Mouse (Mus musculus) neutrophil, adult 5-6 weeks (primary cell): ENCODE data around the gene Glis3. TPM values are rescaled to one million over a fixed set of nuclear protein-coding genes. Genes with fewer than 3 reads are reported as not detected.

Source experiments
- ATAC-seq: fragments of 151-379, 151-347 bp; 2 replicates; pipeline ENCODE4 v1.8.0; 2017; ENCODE audit warnings: mild to moderate bottlenecking, moderate TSS enrichment; ENCODE audit not compliant: insufficient number of reproducible peaks, poor library complexity, low FRiP score, severe bottlenecking; ENCODE audit errors: extremely low read depth
- total RNA-seq: library from RNA; stranded (forward); fragments of 200-1000 nt; gene quantifications from 2 replicates; pipeline ENCODE4 v1.2.3, GENCODE M21; 2017

The Glis3 gene
- total RNA-seq: 1.2 and 3.1 TPM in 2 replicates

DNA sequence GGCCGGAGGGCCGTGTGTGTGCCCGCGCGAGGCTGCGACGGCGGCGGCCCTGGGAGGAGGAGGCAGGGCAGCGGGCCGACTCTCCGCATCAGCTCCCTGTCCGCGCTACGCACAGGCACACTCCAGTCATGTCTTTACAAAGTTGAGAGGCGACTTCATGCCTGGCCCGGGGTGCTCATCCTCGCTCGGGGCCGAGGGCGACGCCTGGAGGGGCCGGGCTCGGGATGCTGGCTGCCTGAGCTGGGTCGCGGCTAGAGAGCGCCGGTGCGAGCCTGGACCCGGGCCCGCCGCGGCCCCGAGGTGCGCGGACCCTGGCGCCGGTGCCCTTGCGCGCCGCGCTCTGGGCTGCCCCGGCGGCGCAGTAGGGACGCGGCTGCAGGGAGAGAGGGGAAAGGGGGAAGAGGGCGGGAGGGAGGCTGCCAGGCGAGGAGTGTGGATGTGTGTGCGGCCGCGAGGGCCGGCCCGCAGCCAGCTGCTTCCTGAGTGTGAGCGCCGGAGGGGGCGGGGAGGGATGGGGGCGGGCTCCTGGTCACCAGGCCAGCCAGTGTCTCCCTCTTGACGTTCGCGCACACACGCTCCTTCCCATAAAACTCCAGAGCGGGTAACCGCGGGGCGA is at the start of gene Glis3:
Gene Glis3 (minus strand): TSS at position 302 of the 616 bp plus-strand sequence.
- ATAC-seq: no peak

DNA sequence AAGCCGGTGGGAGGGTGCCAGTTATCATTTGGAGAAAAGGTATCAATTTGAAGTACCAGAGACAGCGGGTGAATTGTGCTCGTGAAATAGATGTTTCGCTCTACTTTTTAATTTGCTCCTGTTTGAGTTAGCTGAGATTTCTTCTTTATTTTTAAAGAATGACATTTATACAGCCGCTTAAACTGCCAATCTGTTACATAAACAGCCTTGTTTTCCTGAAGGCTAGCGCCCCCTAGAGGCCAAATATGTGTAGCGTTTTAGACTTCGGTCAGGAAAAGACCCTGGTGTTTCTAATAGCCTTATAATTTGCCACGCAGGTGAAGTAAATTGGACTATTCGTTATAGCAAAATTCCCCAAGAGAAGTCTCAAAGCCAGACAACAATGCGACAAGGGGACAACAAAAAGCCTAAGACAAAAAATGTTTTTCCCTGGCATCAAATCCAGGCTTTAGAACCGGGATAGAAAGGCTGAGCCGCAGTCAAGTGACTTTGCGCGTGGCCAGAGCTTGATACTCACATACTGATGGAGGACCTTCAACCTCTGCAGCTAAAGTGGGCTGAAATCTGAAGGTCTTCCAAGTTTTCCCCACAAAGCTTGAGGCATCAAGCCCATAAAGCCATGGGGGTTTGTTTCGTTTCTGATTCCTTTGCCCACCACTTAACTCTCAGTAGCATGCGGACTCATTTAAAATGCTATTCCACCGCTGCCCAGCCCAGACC is 46.4 kb upstream of the Glis3 start:
- no peak for ATAC-seq

DNA sequence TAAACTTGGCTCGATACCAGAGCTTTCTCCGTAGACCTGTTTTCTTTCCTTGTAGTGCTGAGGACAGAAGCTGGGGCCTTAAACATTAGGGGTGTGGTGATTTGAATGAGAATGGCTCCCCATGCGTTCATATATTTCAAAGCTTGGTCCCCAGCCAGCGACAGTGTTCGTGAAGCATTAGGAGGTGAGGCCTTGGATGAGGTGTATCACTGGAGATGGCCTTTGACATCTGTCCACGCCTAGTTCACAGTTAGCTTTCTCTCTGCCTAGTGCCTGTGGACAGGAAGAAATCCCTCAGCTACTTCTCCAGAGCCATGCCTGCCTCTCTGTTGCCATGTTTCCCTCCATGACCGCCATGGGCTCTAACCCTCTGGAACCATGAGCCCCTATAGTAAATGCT is 44.8 kb upstream of the Glis3 start:
- no peak for ATAC-seq

DNA sequence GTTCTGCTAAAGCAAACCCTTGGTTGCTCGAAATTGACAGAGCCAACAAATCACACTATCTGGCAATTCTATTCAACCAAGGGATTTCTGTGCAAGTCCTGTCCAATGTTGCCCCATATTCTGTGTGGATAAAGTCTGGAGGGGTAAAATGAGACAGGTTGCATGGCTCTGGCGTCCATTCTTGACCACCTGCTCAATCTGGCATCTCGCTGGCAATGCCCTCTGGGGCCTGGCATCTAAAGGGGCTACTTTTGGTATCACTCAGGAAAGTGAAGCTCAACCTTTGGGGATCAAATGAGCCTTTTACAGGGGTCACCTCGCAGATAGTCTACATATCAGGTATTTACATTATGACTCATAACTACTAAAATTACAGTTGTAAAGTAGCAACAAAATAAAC is 42.7 kb upstream of the Glis3 start:
- no peak for ATAC-seq

DNA sequence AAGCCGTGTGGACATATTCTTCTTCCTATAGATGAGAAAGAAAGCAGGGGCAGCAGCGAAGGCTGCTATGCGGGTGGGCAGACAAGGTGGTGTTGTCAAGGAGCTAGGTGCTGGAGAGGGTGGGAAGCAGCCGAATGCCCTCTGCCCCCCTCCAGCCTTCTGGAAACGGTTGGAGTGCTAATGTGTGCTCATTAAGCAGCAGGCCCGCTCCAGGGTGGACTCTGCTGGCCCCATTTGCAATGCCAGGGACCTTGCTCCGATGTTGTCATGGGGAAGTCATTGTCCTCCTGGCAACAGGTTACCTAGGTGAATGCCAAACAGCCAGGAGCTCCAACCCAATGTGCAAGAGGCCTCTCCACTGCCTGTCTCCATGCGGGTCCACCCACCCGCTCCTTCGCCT is 42.0 kb upstream of the Glis3 start:
- ATAC-seq: no peak

DNA sequence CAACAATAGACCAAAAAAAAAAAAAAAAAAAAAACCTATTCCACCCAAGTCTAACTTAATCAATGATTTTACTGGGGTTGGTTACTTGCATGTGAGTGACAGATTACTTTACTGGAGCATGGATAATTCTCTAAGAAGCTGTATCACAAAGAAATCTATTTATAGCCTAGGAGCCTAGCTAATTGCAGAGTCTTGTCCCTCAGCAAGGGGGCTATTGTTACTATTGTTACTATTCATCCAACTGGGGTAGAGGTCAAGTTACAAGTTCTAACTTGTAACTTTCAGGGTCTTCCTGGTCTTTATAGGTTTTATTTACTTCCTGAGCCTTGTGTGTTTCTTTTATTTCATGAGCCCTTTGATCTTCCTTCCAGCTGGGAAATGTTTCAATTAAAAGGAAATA is 40.1 kb upstream of the Glis3 start:
- no peak for ATAC-seq

DNA sequence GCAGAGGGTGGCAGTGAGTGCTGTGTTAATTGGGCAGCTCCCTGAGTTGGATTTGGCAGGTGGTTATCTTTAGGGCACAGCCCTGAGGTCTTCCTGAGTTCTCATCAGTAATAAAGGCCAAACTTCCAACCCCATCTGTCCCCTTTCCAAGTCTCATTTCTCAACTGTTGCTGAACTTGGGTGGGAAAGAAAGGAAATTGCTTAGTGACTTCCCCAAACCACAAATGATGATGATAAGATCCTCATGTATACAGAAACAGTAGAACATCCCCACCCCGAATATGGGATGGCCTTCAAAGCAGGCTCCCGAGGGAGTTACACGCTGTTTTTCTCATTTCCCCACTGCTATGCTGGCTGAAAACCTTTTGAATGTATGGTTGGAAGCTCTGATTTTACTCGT is 34.8 kb upstream of the Glis3 start:
- no peak for ATAC-seq

DNA sequence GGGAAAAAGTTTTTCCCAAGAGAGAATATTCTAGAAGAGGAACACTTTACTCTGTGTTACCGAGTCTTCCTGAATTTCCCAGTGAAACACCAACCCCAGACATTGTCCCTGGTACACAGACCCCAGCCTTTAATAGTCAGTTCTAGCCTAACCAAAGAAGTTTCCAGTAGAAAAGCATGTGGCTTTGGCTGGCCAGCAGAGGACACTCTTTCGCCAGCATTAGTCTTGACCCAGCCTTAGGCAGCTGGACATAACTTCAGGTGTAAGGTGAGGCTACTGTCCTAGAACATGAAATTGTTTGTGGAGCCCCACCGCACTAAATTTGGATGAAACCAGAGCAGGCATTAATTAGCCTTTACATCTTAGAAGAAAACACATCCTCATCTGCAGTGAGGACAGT is 17.8 kb upstream of the Glis3 start:
- no peak for ATAC-seq

DNA sequence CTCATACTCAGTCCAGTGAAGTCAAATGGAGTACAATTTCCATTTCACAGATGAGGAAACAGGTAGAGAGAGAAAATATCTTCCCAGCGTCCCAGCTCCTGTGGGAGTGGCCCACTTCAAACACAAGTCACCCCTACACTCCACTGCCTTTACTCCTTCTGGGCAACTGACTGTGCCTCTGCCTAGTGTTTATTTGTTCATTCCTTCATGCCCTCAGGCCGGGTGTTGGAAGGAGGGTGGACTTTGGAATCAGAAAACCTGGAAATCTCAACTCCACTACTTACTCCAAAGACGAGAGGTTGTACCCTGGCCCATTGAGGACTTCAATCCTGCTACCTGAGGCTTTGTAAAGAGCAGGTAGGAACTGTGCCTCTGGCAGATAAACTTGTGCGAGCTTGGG is 6.5 kb upstream of the Glis3 start:
- ATAC-seq: no peak

DNA sequence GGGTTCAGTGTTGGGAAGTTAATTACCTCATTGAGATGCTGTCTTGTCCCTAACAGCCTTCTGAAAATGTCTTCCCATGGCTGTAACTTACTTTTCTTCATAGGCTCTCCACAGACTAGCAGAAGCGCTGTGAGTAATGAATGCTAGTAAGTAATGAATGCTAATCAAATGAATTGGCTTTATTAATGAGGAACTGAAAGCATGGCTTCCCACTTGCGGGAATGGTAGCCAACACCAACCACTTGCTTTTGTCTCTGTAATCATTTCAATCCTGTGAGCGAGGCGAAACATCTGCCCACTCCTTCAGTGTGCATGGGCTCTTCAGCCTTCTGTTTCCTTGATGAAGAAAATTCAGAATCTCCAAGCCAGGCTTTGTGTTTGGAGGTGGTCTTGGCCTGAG is 5.6 kb upstream of the Glis3 start:
- ATAC-seq: no peak

DNA sequence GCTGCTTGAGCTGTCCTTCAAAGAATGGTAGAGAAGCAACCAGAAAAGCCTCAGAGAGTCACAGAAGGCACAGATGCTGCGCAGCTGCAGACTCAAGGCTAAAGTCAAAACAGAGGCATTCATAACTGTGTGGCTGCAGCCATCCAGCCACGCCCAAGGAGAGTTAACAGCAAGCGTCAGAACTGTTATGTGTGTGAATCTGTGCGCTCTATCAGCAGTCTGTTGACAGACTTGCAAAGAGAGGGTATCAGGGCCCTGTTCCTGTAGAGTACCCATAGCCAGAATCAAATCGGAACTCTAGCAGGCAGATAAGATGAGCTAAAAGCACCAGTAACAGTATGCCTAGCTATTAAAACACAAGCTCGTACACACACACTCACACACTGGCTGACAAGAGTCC is 4.5 kb upstream of the Glis3 start:
- ATAC-seq: no peak

DNA sequence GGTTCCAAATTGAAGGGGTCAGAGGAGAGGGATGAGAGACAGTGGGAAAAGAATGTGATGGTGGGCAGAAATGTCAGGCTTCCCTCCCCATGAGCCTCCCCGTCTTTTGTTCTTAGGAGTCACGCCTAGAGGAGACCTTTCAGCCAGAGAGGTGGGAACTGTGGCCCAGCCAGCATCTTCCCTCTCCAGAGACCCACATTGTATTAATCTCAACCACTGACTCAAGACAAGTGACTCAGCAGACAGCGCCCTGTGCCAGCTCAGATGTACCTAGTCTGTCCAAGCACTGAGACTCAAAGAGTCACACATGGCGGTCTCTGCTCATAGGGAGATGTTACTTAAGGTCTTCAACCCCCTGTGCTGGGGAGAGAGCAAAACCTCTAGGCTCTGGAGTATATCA is 3.5 kb upstream of the Glis3 start:
- no peak for ATAC-seq

DNA sequence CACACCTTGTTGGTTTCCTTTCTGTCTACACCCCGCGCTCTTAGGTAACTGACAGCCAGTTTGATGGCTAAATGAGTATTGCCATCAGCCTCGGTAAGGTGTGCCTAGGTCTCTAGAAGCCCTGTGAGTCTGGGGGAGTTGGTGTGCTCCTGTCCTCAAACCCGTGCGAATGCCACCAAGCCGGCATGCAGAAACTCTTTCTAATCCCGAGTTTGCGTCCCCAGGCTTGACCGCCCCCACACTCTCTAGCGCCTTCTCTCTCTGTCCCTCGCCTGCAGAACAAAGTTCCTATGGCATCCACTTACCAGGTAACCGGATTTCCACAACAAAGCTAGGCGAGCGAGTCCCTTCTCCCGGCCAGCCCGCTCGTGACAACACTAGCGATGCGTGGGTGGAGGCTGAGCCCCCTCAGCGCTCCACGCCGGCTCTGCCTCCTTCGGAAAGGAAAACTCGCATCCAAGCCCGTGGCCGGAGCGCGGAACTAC is 544 bp downstream of the Glis3 start:
- no peak for ATAC-seq

DNA sequence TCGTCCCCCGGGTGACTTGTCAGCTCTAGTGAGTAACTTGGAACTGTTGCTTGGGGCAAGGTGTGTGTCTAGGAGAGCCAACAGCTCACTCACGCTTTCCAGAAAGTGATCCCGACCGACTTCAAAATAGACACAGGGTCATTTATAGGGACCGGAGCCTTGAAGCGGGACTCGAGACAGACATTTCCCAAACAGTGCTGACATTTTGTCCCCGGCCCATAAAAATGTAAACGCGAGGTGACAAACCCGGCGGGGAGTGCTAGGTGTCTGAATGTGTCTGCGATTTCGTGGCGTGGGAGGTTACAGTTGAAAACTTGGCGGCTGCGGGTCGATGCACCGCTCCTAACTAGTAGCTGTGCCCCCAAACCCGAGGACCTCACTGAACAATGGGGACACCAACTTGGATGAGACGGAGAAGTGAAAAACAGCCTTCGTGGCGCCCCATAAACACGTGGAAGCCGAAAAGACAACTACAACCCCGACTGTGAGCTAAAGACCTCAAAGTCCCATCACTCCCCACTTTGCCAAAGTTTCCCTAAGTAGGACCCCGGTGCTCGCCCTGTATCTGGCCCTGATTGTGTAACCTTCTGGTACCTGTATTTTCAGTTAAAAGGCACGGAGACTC is 1.1 kb downstream of the Glis3 start:
- ATAC-seq: no peak

DNA sequence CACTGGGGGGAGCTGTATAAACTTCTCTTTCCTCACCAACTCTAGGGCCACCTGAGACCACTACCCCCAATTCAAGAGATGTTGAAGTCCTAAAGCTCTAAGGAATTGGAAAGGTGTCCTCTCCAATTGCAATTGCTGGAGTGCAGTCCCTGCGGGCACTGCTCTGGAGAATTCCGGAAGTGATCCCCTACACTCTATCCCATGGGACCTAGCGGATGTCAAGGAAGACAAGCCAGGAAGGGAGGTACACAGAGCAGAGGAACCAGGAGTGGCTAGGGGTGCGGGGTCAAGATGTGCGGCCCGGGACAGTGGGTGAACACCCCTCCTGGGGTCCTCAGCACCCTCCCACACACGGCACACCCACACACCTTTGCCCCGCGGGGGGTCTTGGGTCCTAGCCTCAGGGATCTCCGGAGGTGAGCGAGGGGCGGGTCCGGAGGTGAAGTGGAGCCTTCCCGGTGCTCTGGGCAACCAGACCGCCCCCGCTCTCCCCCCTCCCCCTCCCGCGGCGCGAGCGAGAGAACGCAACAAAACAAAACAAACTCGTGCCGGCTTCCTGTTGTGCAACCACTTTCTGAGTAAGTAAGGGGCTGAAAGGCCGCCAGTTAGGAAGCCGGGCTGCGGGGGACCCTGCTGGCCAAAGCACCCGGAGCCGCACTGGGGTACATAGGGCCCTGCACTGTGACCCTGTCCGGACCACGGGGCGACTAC is 2.0 kb downstream of the Glis3 start:
- ATAC-seq: no peak

DNA sequence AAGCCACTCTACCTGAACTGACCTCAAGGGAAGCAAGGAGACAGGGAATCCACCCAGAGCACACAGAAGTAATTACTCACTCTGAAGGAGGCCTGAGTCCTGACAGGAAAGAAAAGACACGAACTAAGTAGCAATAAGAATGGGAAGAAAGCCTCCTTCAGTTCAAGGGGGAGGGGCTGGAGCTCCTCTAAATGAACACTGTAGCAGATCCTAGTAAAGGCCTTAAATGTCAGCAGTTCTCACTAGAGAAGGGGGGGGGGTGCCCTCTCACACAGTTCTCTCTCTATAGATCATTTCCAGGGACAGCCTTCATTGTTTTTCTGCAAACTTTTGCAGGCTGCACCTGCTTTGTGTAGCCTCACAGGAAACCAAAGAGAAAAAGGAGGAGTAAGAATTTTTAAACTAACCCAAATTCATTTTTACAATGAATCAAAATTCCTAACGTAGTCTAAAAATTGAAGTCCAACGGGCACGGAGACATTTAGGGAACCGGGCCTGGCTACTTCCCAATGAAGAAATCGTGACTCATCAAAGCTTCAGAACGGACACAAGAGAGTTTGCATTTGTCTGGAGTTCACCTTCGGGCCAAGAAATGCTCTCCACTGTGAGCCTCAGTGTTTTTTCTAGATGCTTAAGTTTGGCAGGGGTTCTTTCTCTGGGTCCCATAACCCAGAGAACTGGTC is 2.7 kb downstream of the Glis3 start:
- no peak for ATAC-seq

DNA sequence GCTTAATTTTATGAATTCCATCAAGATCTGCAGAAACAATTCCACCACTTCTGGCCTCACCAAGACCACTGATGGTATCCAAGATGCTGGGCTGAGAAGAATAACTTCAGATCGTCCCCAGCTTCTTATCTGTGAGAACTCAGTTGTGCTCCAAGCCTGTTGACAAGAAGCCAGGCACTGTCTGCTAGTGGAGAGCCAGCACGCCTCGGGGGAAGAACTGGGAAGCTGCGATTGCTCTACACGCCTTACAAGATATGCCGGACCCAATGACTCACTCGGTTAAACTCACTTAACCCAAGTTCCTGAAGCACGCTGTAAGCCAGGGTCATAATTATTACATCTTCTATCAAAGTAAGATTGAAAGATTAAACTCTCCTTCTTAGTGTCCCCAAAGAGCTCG is 16.1 kb downstream of the Glis3 start:
- ATAC-seq: no peak

DNA sequence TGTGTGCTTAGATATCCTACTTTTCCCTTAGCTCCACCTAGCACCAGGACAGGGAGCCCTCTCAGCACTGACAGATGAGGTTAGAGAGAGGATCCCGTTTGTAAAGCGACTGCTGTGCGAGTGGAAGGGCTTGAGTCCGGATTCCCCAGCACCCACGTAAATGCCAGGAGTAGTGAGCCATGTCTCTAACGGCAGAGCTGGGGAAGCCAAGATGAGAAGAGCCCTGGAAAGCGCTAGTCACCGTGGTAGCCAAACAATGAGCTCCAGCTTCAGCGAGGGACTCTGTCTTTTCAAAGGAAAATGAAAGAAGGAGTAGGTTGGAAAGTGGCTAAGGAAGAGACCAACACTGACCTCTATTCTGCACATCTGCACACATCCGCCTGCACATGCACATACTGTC is 16.7 kb downstream of the Glis3 start:
- no peak for ATAC-seq

DNA sequence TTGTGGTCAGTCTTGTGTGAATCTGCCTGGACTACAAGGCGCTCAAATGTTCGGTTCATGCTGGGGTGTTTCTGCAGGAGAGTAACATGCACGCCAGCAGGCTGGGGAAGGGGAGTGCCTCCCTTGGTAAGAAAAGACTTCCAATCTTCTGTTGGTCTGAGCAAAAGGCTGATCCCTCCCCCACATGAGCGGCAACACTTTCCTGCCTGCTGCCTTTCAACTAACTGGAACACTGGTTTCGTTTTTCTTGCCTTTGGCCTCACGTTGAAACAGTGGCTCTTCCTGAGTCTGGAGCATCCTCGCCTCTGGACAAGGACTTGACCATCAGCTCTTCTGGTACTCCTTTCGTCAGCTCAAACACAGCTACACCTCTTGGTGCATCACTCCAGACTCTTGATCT is 17.4 kb downstream of the Glis3 start:
- ATAC-seq: no peak
